Mouse (Mus musculus) embryonic facial prominence, embryonic 13.5 days (tissue): ENCODE measurements around the gene Rab37. TPM values are rescaled to one million over a fixed set of nuclear protein-coding genes. Genes with fewer than 3 reads are reported as not detected.

Source experiments
- ATAC-seq: fragments of 200-750 bp; cut with Nextera tagmentation; 2 replicates; pipeline ENCODE4 v1.8.0; 2017; ENCODE audit warnings: low read depth; ENCODE audit not compliant: insufficient number of reproducible peaks, insufficient read depth, low FRiP score, low TSS enrichment
- H3K27ac ChIP-seq: fragments of 300-500 bp; sonication (generic); 2 replicates; pipeline ENCODE4 v1.5.1; 2015; ENCODE audit warnings: moderate library complexity, mild to moderate bottlenecking, inconsistent platforms
- H3K27me3 ChIP-seq: fragments of 300-500 bp; sonication (generic); 2 replicates; pipeline ENCODE4 v1.6.1; 2015; ENCODE audit warnings: mild to moderate bottlenecking, inconsistent platforms
- H3K36me3 ChIP-seq: fragments of 300-500 bp; sonication (generic); 2 replicates; pipeline ENCODE4 v1.6.1; 2015; ENCODE audit warnings: mild to moderate bottlenecking, inconsistent platforms
- H3K4me1 ChIP-seq: fragments of 300-500 bp; sonication (generic); 2 replicates; pipeline ENCODE4 v1.6.1; 2015; ENCODE audit warnings: inconsistent platforms
- H3K4me2 ChIP-seq: fragments of 300-500 bp; sonication (generic); 2 replicates; pipeline ENCODE4 v1.6.1; 2015; ENCODE audit warnings: moderate library complexity, mild to moderate bottlenecking, inconsistent platforms
- H3K4me3 ChIP-seq: fragments of 300-500 bp; sonication (generic); 2 replicates; pipeline ENCODE4 v1.5.1; 2015; ENCODE audit warnings: mild to moderate bottlenecking, inconsistent platforms
- H3K9ac ChIP-seq: fragments of 300-500 bp; sonication (generic); 2 replicates; pipeline ENCODE4 v1.6.1; 2015; ENCODE audit warnings: mild to moderate bottlenecking, inconsistent platforms
- H3K9me3 ChIP-seq: fragments of 300-500 bp; sonication (generic); 2 replicates; pipeline ENCODE4 v1.6.1; 2016; ENCODE audit warnings: inconsistent platforms
- WGBS: fragments of 180-500 bp; shearing (Covaris S2); methylation state at CpG from one replicate; pipeline ENCODE4 v1.1.7; 2015; ENCODE audit warnings: mixed read lengths; 5-methylcytosine and 5-hydroxymethylcytosine counted together
- polyA plus RNA-seq: library from polyadenylated mRNA; unstranded; fragments of >200 nt; fragmentation: Nextera tagmentation; extraction: Ambion mirVana; gene quantifications from 2 replicates; pipeline ENCODE4 v1.2.1, GENCODE M21; 2015

Rab37 gene
- polyA plus RNA-seq, 1 experiment from 2014 or later, result 0.98 TPM

- Histone ChIP-seq H3K9ac (0 out of 2 replicates have a peak overlapping the region, but pooled peaks have one; percentile 27), H3K27ac (no peak overlapping the region), H3K9me3 (no peaks in the 10 kb centered on the region), H3K4me2 (peak overlapping the region; percentile 40), H3K4me1 (peaks cover 12% of the 10 kb centered on the region), H3K36me3 (no peaks in the 10 kb centered on the region), H3K4me3 (no peak overlapping the region), H3K27me3 (peaks cover 18% of the 10 kb centered on the region; the same call in 1 of the 2 replicates)
- WGBS, result 17% methylated on average over 14 of the region's 14 CpGs
- no peak for ATAC-seq
Observed at GRCm38 (mm10) chr11:115071631-115072294, 19.5 kb upstream of the Rab37 start.

DNA sequence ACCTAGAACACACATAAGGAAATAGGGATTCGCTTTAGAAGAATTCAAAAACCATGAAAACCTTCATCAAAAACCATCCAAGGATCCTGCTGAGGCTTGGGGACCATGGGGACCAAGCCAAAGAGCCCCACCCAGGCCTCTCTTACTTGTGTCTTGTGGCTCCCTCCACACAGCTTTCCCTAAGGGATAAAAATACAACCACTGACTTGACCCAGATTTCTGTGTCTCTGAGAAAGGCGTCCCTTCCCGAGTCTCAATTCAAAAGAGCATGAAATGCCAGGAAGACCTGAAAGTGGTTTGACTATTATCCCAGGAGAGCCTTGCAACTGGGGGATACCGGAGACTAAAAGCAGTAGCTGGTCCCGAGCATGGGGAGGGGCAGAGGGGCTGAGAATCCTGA lies 18.2 kb upstream of the Rab37 start:
- peaks cover 18% of the 10 kb centered on the region; the same call in 1 of the 2 replicates for H3K27me3 ChIP-seq
- no peak overlapping the region for H3K4me2 ChIP-seq
- peaks cover 12% of the 10 kb centered on the region for H3K4me1 ChIP-seq
- WGBS, result 62% methylated on average over 5 of the region's 5 CpGs
- no peaks in the 10 kb centered on the region for H3K9me3 ChIP-seq
- H3K9ac ChIP-seq, result no peak overlapping the region
- no peak for ATAC-seq
- H3K36me3 ChIP-seq, result no peaks in the 10 kb centered on the region
- H3K27ac ChIP-seq, result no peak overlapping the region
- no peak overlapping the region for H3K4me3 ChIP-seq

- H3K4me1 ChIP-seq, result peaks cover 12% of the 10 kb centered on the region
- no peak overlapping the region for H3K4me3 ChIP-seq
- H3K27ac ChIP-seq, result no peak overlapping the region
- H3K36me3 ChIP-seq, result no peaks in the 10 kb centered on the region
- H3K9me3 ChIP-seq, result no peaks in the 10 kb centered on the region
- peaks cover 18% of the 10 kb centered on the region; the same call in 1 of the 2 replicates for H3K27me3 ChIP-seq
- H3K9ac ChIP-seq, result no peak overlapping the region
- no peak for ATAC-seq
- WGBS, result 73% methylated on average over 7 of the region's 7 CpGs
- H3K4me2 ChIP-seq, result no peak overlapping the region
Observed at GRCm38 (mm10) chr11:115075407-115075806, 15.8 kb upstream of the Rab37 start.

DNA sequence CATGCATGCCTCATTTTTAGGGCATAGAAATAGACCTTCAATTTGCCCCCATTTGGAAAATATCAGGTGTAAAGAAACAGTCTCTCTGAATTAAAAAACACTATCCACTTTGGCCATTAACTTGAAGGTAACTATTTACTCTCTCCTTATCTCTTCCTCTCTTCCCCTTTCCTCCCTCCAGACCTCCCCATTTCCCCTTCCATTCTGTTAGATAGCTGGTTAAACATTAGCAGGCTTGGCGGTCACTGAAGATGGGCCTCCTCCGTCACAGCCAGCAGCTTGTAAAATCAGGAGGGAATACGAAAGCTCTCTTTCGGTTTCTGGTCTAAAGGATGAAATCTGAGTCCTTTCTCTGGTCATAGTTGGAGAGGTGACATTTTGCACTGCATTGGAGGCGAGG lies 15.4 kb upstream of the Rab37 start:
- H3K27ac ChIP-seq, result no peak overlapping the region
- H3K27me3 ChIP-seq, result peaks cover 13% of the 10 kb centered on the region; the same call in 1 of the 2 replicates
- H3K4me3 ChIP-seq, result no peak overlapping the region
- H3K4me1 ChIP-seq, result peaks cover 12% of the 10 kb centered on the region
- no peaks in the 10 kb centered on the region for H3K9me3 ChIP-seq
- no peak for ATAC-seq
- 77% methylated on average over 5 of the region's 5 CpGs for WGBS
- no peaks in the 10 kb centered on the region for H3K36me3 ChIP-seq
- no peak overlapping the region for H3K9ac ChIP-seq
- H3K4me2 ChIP-seq, result no peak overlapping the region

- Histone ChIP-seq H3K9me3 (no peaks in the 10 kb centered on the region), H3K9ac (no peak overlapping the region), H3K4me2 (no peak overlapping the region), H3K27me3 (peaks cover 12% of the 10 kb centered on the region; the same call in 1 of the 2 replicates), H3K36me3 (no peaks in the 10 kb centered on the region), H3K4me1 (no peaks in the 10 kb centered on the region), H3K27ac (no peak overlapping the region), H3K4me3 (no peak overlapping the region)
- WGBS, result 89% methylated on average over 1 of the region's 1 CpGs
- ATAC-seq, result no peak
Observed at GRCm38 (mm10) chr11:115077436-115077835, 13.8 kb upstream of the Rab37 start.

DNA sequence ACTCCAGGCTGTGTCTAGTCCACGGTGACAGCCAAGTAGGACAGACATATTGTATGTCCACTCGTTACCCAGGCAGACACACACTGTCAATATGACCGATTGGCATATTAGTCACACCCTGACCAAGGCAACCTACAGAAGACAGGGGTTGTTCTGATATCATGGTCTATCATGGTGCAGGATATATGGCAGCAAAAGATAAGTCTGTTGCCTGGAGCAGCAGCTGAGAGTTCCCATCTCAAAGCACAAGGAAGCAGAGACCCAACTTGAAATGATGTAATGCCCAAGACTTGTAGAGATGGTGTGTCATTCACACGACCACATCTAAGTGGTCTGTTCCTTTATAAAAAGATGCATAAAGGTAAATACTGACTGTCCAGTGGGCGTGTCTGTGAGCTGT lies 12.6 kb upstream of the Rab37 start:
- Histone ChIP-seq H3K36me3 (no peaks in the 10 kb centered on the region), H3K9ac (no peak overlapping the region), H3K4me2 (no peak overlapping the region), H3K4me3 (no peak overlapping the region), H3K4me1 (no peaks in the 10 kb centered on the region), H3K9me3 (no peaks in the 10 kb centered on the region), H3K27ac (no peak overlapping the region), H3K27me3 (peaks cover 16% of the 10 kb centered on the region)
- no peak for ATAC-seq
- WGBS, result 79% methylated on average over 5 of the region's 5 CpGs

DNA sequence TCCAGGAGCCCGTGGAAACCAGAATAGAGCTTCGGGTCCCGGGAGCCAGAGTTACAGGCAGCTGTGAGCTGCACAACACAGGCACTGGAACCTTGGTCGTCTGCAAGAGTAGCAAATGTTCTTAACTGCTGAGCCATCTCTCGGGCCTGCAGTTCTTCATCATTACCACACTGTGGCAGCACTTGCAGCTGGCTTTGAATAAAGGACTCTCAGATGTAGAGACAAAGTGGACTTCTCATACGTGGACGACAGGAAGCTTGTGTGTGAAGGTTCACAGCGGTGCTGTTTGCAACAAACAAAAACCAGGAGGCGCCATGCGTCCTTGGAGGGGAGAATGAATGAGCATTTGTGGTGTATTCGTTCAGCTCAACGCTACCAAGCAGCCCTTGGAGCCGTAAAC lies 10.3 kb upstream of the Rab37 start:
- 31% methylated on average over 13 of the region's 13 CpGs for WGBS
- no peak for ATAC-seq
- Histone ChIP-seq H3K4me1 (no peaks in the 10 kb centered on the region), H3K9ac (no peak overlapping the region), H3K4me2 (no peak overlapping the region), H3K9me3 (no peaks in the 10 kb centered on the region), H3K27ac (no peak overlapping the region), H3K36me3 (no peaks in the 10 kb centered on the region), H3K27me3 (peaks cover 35% of the 10 kb centered on the region), H3K4me3 (no peak overlapping the region)

- Histone ChIP-seq H3K9me3 (no peaks in the 10 kb centered on the region), H3K9ac (no peak overlapping the region), H3K27ac (no peak overlapping the region), H3K4me3 (no peak overlapping the region), H3K4me2 (no peak overlapping the region), H3K27me3 (peaks cover 40% of the 10 kb centered on the region), H3K36me3 (no peaks in the 10 kb centered on the region), H3K4me1 (no peaks in the 10 kb centered on the region)
- 55% methylated on average over 3 of the region's 3 CpGs for WGBS
- ATAC-seq, result no peak
Observed at GRCm38 (mm10) chr11:115081373-115081772, 9.9 kb upstream of the Rab37 start.

- no peak overlapping the region for H3K4me3 ChIP-seq
- WGBS, result 64% methylated on average over 6 of the region's 6 CpGs
Observed at GRCm38 (mm10) chr11:115082196-115082595, 9.0 kb upstream of the Rab37 start.

GRCm38 (mm10) chr11:115083376-115084139 lies 7.7 kb upstream of the Rab37 start:
- no peak for ATAC-seq
- H3K4me2 ChIP-seq, result no peak overlapping the region
- WGBS, result 46% methylated on average over 18 of the region's 18 CpGs

More at GRCm38 (mm10) chr11:115082196-115082595, 9.0 kb upstream of the Rab37 start:
- H3K27me3 ChIP-seq, result peaks cover 42% of the 10 kb centered on the region
- H3K4me1 ChIP-seq, result no peaks in the 10 kb centered on the region
- H3K9ac ChIP-seq, result no peak overlapping the region
- no peak overlapping the region for H3K27ac ChIP-seq
- H3K36me3 ChIP-seq, result no peaks in the 10 kb centered on the region
- no peak for ATAC-seq
- H3K4me2 ChIP-seq, result no peak overlapping the region
- H3K9me3 ChIP-seq, result no peaks in the 10 kb centered on the region

DNA sequence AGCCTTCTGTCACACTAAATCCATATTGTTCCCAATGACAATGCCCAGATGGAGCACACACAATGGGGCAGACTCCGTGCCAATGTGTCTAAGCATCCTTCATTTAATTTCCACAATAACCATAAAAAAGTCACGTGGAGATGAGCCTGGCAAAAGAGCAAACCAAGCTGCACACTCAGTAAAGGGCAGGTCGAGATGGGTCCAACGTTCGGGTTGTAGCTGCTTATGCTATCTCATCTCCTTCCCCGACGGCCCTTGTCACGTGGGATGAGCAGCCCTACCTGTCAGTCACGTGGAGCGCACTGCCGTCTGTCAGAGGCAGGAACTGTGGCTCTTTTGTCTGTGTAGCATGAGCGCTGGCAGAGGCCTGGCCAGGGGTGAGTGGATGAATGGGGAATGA lies 6.6 kb upstream of the Rab37 start:
- no peaks in the 10 kb centered on the region for H3K4me1 ChIP-seq
- H3K9ac ChIP-seq, result no peak overlapping the region
- H3K4me3 ChIP-seq, result no peak overlapping the region
- no peaks in the 10 kb centered on the region for H3K36me3 ChIP-seq
- H3K27me3 ChIP-seq, result peaks cover 52% of the 10 kb centered on the region
- no peak overlapping the region for H3K27ac ChIP-seq
- no peaks in the 10 kb centered on the region for H3K9me3 ChIP-seq
- H3K4me2 ChIP-seq, result no peak overlapping the region
- WGBS, result 46% methylated on average over 12 of the region's 12 CpGs
- no peak for ATAC-seq

More at GRCm38 (mm10) chr11:115083376-115084139, 7.7 kb upstream of the Rab37 start:
- no peak overlapping the region for H3K4me3 ChIP-seq
- no peak overlapping the region for H3K27ac ChIP-seq
- no peaks in the 10 kb centered on the region for H3K9me3 ChIP-seq
- no peak overlapping the region for H3K9ac ChIP-seq
- H3K4me1 ChIP-seq, result no peaks in the 10 kb centered on the region
- H3K36me3 ChIP-seq, result no peaks in the 10 kb centered on the region
- peaks cover 47% of the 10 kb centered on the region for H3K27me3 ChIP-seq

- peaks cover 52% of the 10 kb centered on the region for H3K27me3 ChIP-seq
- no peak overlapping the region for H3K27ac ChIP-seq
- no peak for ATAC-seq
- H3K36me3 ChIP-seq, result no peaks in the 10 kb centered on the region
- H3K4me3 ChIP-seq, result no peak overlapping the region
- H3K4me1 ChIP-seq, result no peaks in the 10 kb centered on the region
- no peak overlapping the region for H3K9ac ChIP-seq
- H3K4me2 ChIP-seq, result no peak overlapping the region
- 0 out of 2 replicates have a peak, but pooled peaks cover 3% of the 10 kb centered on the region for H3K9me3 ChIP-seq
- 63% methylated on average over 8 of the region's 8 CpGs for WGBS
Observed at GRCm38 (mm10) chr11:115085064-115085463, 6.2 kb upstream of the Rab37 start.
